9 mouse cellular contexts compared by ENCODE assay signal in genomic region chr6:83087205-83087925, GRCm38 (mm10). TPM values are rescaled to one million over a fixed set of nuclear protein-coding genes. Genes with fewer than 3 reads are reported as not detected.
A peak's percentile ranks its signal among the peaks of the same experiment; 100 is the strongest.
DNase-seq lines count a peak whose midpoint lies in the region; ATAC-seq lines count a peak whose summit lies in the region.
"Had no signal": no experiment of that assay in that cellular context is flagged by ENCODE, and none has a peak within 500 bp of the region (broad histone marks: within the 10 kb centered on the region; RNA-seq: fewer than 3 reads in every experiment).

No protein-coding gene starts in this region.

- 1% methylated on average over 47 of the region's 47 CpGs for WGBS in forebrain, embryonic 12.5 days
- 1% methylated on average over 47 of the region's 47 CpGs for WGBS in hindbrain, embryonic 13.5 days
- WGBS in liver, embryonic 12.5 days (ENCODE audit: insufficient replicate concordance), result 3% methylated on average over 47 of the region's 47 CpGs
- WGBS in neural tube, embryonic 15.5 days, result 2% methylated on average over 47 of the region's 47 CpGs

- H3K27ac ChIP-seq in forebrain, embryonic 12.5 days, result no peak overlapping the region
- no peak overlapping the region for H3K27ac ChIP-seq in hindbrain, embryonic 13.5 days
- no peak overlapping the region for H3K27ac ChIP-seq in liver, embryonic 12.5 days
- H3K27ac ChIP-seq in neural tube, embryonic 15.5 days (replicated peaks), result no peak overlapping the region

- H3K36me3 ChIP-seq in forebrain, embryonic 12.5 days (replicated peaks), result peaks cover 3% of the 10 kb centered on the region
- peaks cover 3% of the 10 kb centered on the region for H3K36me3 ChIP-seq in hindbrain, embryonic 13.5 days
- peaks cover 4% of the 10 kb centered on the region for H3K36me3 ChIP-seq in liver, embryonic 12.5 days
- 0 out of 2 replicates have a peak, but pooled peaks cover under 1% of the 10 kb centered on the region for H3K36me3 ChIP-seq in neural tube, embryonic 15.5 days

- H3K4me2 ChIP-seq in forebrain, embryonic 12.5 days, result peak overlapping the region; percentile 21; the same call in 1 of the 2 replicates
- peak overlapping the region; percentile 35 for H3K4me2 ChIP-seq in hindbrain, embryonic 13.5 days
- H3K4me2 ChIP-seq in liver, embryonic 12.5 days, result peak overlapping the region; percentile 56
- H3K4me2 ChIP-seq in neural tube, embryonic 15.5 days, result peak overlapping the region; percentile 46

- DNase-seq in adrenal gland, adult 18-20 months (ENCODE audit: low spot score in 2 of 2), result peak; percentile 55 to 62
- DNase-seq in adrenal gland, adult 8-10 months, result no peak
- no peak for DNase-seq in cerebellum, adult 8-10 months

- H3K27me3 ChIP-seq in forebrain, embryonic 12.5 days, result peaks cover 96% of the 10 kb centered on the region
- peaks cover 98% of the 10 kb centered on the region for H3K27me3 ChIP-seq in hindbrain, embryonic 13.5 days
- peaks cover 98% of the 10 kb centered on the region for H3K27me3 ChIP-seq in liver, embryonic 12.5 days (replicated peaks)
- H3K27me3 ChIP-seq in neural tube, embryonic 15.5 days (replicated peaks), result peaks cover 87% of the 10 kb centered on the region

- peak overlapping the region; percentile 7 for H3K4me3 ChIP-seq in forebrain, embryonic 12.5 days (replicated peaks)
- peak overlapping the region; percentile 17 for H3K4me3 ChIP-seq in hindbrain, embryonic 13.5 days
- peak overlapping the region; percentile 29 for H3K4me3 ChIP-seq in liver, embryonic 12.5 days
- peak overlapping the region; percentile 17 for H3K4me3 ChIP-seq in neural tube, embryonic 15.5 days (replicated peaks)

- no peak overlapping the region for H3K9ac ChIP-seq in forebrain, embryonic 12.5 days
- H3K9ac ChIP-seq in hindbrain, embryonic 13.5 days, result 0 out of 2 replicates have a peak overlapping the region, but pooled peaks have one; percentile 55
- no peak overlapping the region for H3K9ac ChIP-seq in liver, embryonic 12.5 days
- no peak overlapping the region for H3K9ac ChIP-seq in neural tube, embryonic 15.5 days (replicated peaks)

- no peaks in the 10 kb centered on the region for H3K9me3 ChIP-seq in forebrain, embryonic 12.5 days
- no peaks in the 10 kb centered on the region for H3K9me3 ChIP-seq in hindbrain, embryonic 13.5 days
- H3K9me3 ChIP-seq in liver, embryonic 12.5 days (replicated peaks), result no peaks in the 10 kb centered on the region
- no peaks in the 10 kb centered on the region for H3K9me3 ChIP-seq in neural tube, embryonic 15.5 days (replicated peaks)

- ATAC-seq in forebrain, embryonic 12.5 days (ENCODE audit: low FRiP score), result no peak
- no peak for ATAC-seq in hindbrain, embryonic 13.5 days (ENCODE audit: low FRiP score)
- no peak for ATAC-seq in liver, embryonic 12.5 days
- no peak for ATAC-seq in neural tube, embryonic 15.5 days (ENCODE audit: low FRiP score)
- ATAC-seq in megakaryocyte-erythroid progenitor cell, adult 5-6 weeks (replicated peaks; ENCODE audit: low FRiP score, low TSS enrichment, poor library complexity, severe bottlenecking), result no peak

- peaks cover 13% of the 10 kb centered on the region for H3K4me1 ChIP-seq in forebrain, embryonic 12.5 days
- peaks cover 14% of the 10 kb centered on the region for H3K4me1 ChIP-seq in hindbrain, embryonic 13.5 days (replicated peaks)
- H3K4me1 ChIP-seq in liver, embryonic 12.5 days, result peaks cover 15% of the 10 kb centered on the region; the same call in 1 of the 2 replicates
- peaks cover 16% of the 10 kb centered on the region for H3K4me1 ChIP-seq in neural tube, embryonic 15.5 days

RNA-seq across cellular contexts. Expression of gene Lbx2, which starts 1.2 kb away (rescaled TPM):
- 1 to 10 TPM; 5.0 to 7.6 TPM for total RNA-seq in adrenal gland, adult 18-20 months (2021)
- 10 to 100 TPM; 16.7 to 24.9 (median 19.6) TPM for total RNA-seq in adrenal gland, adult 8-10 months (2022)
- 0.27 TPM in 1 of 2 replicates, not detected in the other for polyA plus RNA-seq in forebrain, embryonic 12.5 days (2016; fragmentation: Nextera tagmentation; extraction: Ambion mirVana)
- 0.41 TPM in 1 of 2 replicates, not detected in the other for polyA plus RNA-seq in hindbrain, embryonic 13.5 days (2015; fragmentation: Nextera tagmentation; extraction: Ambion mirVana)
- 0.25 and 0.44 TPM in 2 replicates for polyA plus RNA-seq in liver, embryonic 12.5 days (2016; fragmentation: Nextera tagmentation; extraction: Ambion mirVana)
- 0.24 and 0.32 TPM in 2 replicates for polyA plus RNA-seq in neural tube, embryonic 15.5 days (2015; fragmentation: Nextera tagmentation; extraction: Ambion mirVana)
- not detected in 2 replicates for total RNA-seq in megakaryocyte-erythroid progenitor cell, adult 5-6 weeks (2014; fragmentation: Nextera tagmentation)
- not detected in 2 replicates for total RNA-seq in megakaryocyte-erythroid progenitor cell, adult 5-6 weeks (2017)
- total RNA-seq: common myeloid progenitor, adult 5-6 weeks had no signal

RNA-seq across cellular contexts. Expression of gene Pcgf1, which starts 9.7 kb away (rescaled TPM):
- total RNA-seq in adrenal gland, adult 18-20 months (2021), result 10 to 100 TPM; 36.4 to 39.3 TPM
- 10 to 100 TPM; 50.4 to 79.1 (median 66.0) TPM for total RNA-seq in adrenal gland, adult 8-10 months (2022)
- polyA plus RNA-seq in forebrain, embryonic 12.5 days (2016; fragmentation: Nextera tagmentation; extraction: Ambion mirVana), result 36.3 and 37.0 TPM in 2 replicates
- 45.6 and 47.1 TPM in 2 replicates for polyA plus RNA-seq in hindbrain, embryonic 13.5 days (2015; fragmentation: Nextera tagmentation; extraction: Ambion mirVana)
- 20.8 and 23.3 TPM in 2 replicates for polyA plus RNA-seq in liver, embryonic 12.5 days (2016; fragmentation: Nextera tagmentation; extraction: Ambion mirVana)
- polyA plus RNA-seq in neural tube, embryonic 15.5 days (2015; fragmentation: Nextera tagmentation; extraction: Ambion mirVana), result 45.4 and 50.8 TPM in 2 replicates
- total RNA-seq in megakaryocyte-erythroid progenitor cell, adult 5-6 weeks (2014; fragmentation: Nextera tagmentation), result 25.1 and 27.3 TPM in 2 replicates
- 7.2 and 12.7 TPM in 2 replicates for total RNA-seq in megakaryocyte-erythroid progenitor cell, adult 5-6 weeks (2017)

RNA-seq across cellular contexts. Expression of gene Ccdc142, which starts 14.0 kb away (rescaled TPM):
- total RNA-seq in adrenal gland, adult 18-20 months (2021), result 1 to 10 TPM; 4.4 to 5.8 TPM
- 10 to 100 TPM in 2 of 4 experiments, 1 to 10 TPM in 2; 5.3 to 14.2 (median 9.7) TPM for total RNA-seq in adrenal gland, adult 8-10 months (2022)
- polyA plus RNA-seq in forebrain, embryonic 12.5 days (2016; fragmentation: Nextera tagmentation; extraction: Ambion mirVana), result 2.6 and 3.4 TPM in 2 replicates
- 3.0 and 5.9 TPM in 2 replicates for polyA plus RNA-seq in hindbrain, embryonic 13.5 days (2015; fragmentation: Nextera tagmentation; extraction: Ambion mirVana)
- 1.5 and 1.9 TPM in 2 replicates for polyA plus RNA-seq in liver, embryonic 12.5 days (2016; fragmentation: Nextera tagmentation; extraction: Ambion mirVana)
- polyA plus RNA-seq in neural tube, embryonic 15.5 days (2015; fragmentation: Nextera tagmentation; extraction: Ambion mirVana), result 7.0 and 7.7 TPM in 2 replicates
- total RNA-seq in megakaryocyte-erythroid progenitor cell, adult 5-6 weeks (2014; fragmentation: Nextera tagmentation), result 11.3 and 11.7 TPM in 2 replicates
- 0.38 and 13.3 TPM in 2 replicates for total RNA-seq in megakaryocyte-erythroid progenitor cell, adult 5-6 weeks (2017)

RNA-seq across cellular contexts. Expression of gene Gm42688, which starts 14.1 kb away (rescaled TPM):
- 1 to 10 TPM; 4.0 to 5.1 TPM for total RNA-seq in adrenal gland, adult 18-20 months (2021)
- total RNA-seq in adrenal gland, adult 8-10 months (2022), result 10 to 100 TPM in 2 of 4 experiments, 1 to 10 TPM in 2; 5.9 to 14.3 (median 10.1) TPM
- 3.4 and 3.7 TPM in 2 replicates for polyA plus RNA-seq in forebrain, embryonic 12.5 days (2016; fragmentation: Nextera tagmentation; extraction: Ambion mirVana)
- 4.0 and 4.4 TPM in 2 replicates for polyA plus RNA-seq in hindbrain, embryonic 13.5 days (2015; fragmentation: Nextera tagmentation; extraction: Ambion mirVana)
- polyA plus RNA-seq in liver, embryonic 12.5 days (2016; fragmentation: Nextera tagmentation; extraction: Ambion mirVana), result 2.3 TPM in 2 replicates
- 4.8 and 7.6 TPM in 2 replicates for polyA plus RNA-seq in neural tube, embryonic 15.5 days (2015; fragmentation: Nextera tagmentation; extraction: Ambion mirVana)
- total RNA-seq in megakaryocyte-erythroid progenitor cell, adult 5-6 weeks (2014; fragmentation: Nextera tagmentation), result 7.7 and 8.3 TPM in 2 replicates
- total RNA-seq in megakaryocyte-erythroid progenitor cell, adult 5-6 weeks (2017), result 3.0 and 5.4 TPM in 2 replicates

RNA-seq across cellular contexts. Expression of gene Tlx2, which starts 17.3 kb away (rescaled TPM):
- 10 to 100 TPM in 1 of 2 experiments, 1 to 10 TPM in 1; 6.0 to 12.8 TPM for total RNA-seq in adrenal gland, adult 18-20 months (2021)
- total RNA-seq in adrenal gland, adult 8-10 months (2022), result 10 to 100 TPM in 3 of 4 experiments, 1 to 10 TPM in 1; 7.9 to 19.1 (median 13.3) TPM
- not detected in 2 replicates for polyA plus RNA-seq in forebrain, embryonic 12.5 days (2016; fragmentation: Nextera tagmentation; extraction: Ambion mirVana)
- polyA plus RNA-seq in hindbrain, embryonic 13.5 days (2015; fragmentation: Nextera tagmentation; extraction: Ambion mirVana), result 1.6 and 2.8 TPM in 2 replicates
- 0.11 and 0.42 TPM in 2 replicates for polyA plus RNA-seq in liver, embryonic 12.5 days (2016; fragmentation: Nextera tagmentation; extraction: Ambion mirVana)
- 2.6 and 4.7 TPM in 2 replicates for polyA plus RNA-seq in neural tube, embryonic 15.5 days (2015; fragmentation: Nextera tagmentation; extraction: Ambion mirVana)
- total RNA-seq in megakaryocyte-erythroid progenitor cell, adult 5-6 weeks (2014; fragmentation: Nextera tagmentation), result not detected in 2 replicates
- total RNA-seq in megakaryocyte-erythroid progenitor cell, adult 5-6 weeks (2017), result not detected in 2 replicates
- total RNA-seq: common myeloid progenitor, adult 5-6 weeks had no signal

Comparison
In these comparisons a context has a peak if more than half of its experiments do, and no peak if none do; other contexts are left out.
1. DNase-seq: peak in adrenal gland, adult 18-20 months (2 of 2); none in adrenal gland, adult 8-10 months (single experiment) and cerebellum, adult 8-10 months (single experiment).
2. Peak in every context shown above with its lines, with median percentiles within 50 percentile points of each other: H3K4me2 ChIP-seq and H3K4me3 ChIP-seq.